In genomic region chr3:92825808-92826207, GRCm38 (mm10) we compare ENCODE assay signal across 27 mouse cellular contexts. TPM values are rescaled to one million over a fixed set of nuclear protein-coding genes. Genes with fewer than 3 reads are reported as not detected.
DNase-seq lines count a peak whose midpoint lies in the region; ATAC-seq and TF ChIP-seq lines count a peak whose summit lies in the region.
"Had no signal": no experiment of that assay in that cellular context is flagged by ENCODE, and none has a peak within 500 bp of the region (broad histone marks: within the 10 kb centered on the region; RNA-seq: fewer than 3 reads in every experiment).

No protein-coding gene starts in this region.

- no peak overlapping the region for H3K4me2 ChIP-seq in embryonic facial prominence, embryonic 14.5 days (ENCODE audit: low read depth, low read length)
- H3K4me2 ChIP-seq in lung, embryonic 14.5 days, result no peak overlapping the region
- H3K4me2 ChIP-seq: limb, embryonic 12.5 days; liver, embryonic 11.5 days; midbrain, embryonic 12.5 days had no signal

- no peaks in the 10 kb centered on the region for H3K36me3 ChIP-seq in embryonic facial prominence, embryonic 14.5 days (ENCODE audit: control insufficient read depth, insufficient read depth, low read length)
- no peaks in the 10 kb centered on the region for H3K36me3 ChIP-seq in embryonic facial prominence, embryonic 10.5 days (replicated peaks)
- H3K36me3 ChIP-seq in kidney, adult 2 months (ENCODE audit: control insufficient read depth, insufficient read depth, low read length), result no peaks in the 10 kb centered on the region
- H3K36me3 ChIP-seq in lung, embryonic 14.5 days (ENCODE audit: insufficient read depth), result no peaks in the 10 kb centered on the region
- H3K36me3 ChIP-seq: G1E; heart, embryonic 10.5 days; limb, embryonic 12.5 days; midbrain, embryonic 12.5 days had no signal

- H3K9ac ChIP-seq in embryonic facial prominence, embryonic 14.5 days (ENCODE audit: low read depth, low read length), result no peak overlapping the region
- H3K9ac ChIP-seq in lung, embryonic 14.5 days, result no peak overlapping the region
- H3K9ac ChIP-seq: limb, embryonic 12.5 days; liver, postnatal 0 days; midbrain, embryonic 12.5 days had no signal

- TF ChIP-seq CTCF in kidney, adult 2 months (conservative IDR thresholded peaks at IDR 0.05; ENCODE audit: insufficient read depth, insufficient read length, low read depth, low read length), result no peak
- peak; percentile 22; the same call in 1 of the 2 replicates for TF ChIP-seq CTCF in lung, embryonic 14.5 days (IDR thresholded peaks at IDR 0.05; ENCODE audit: low read depth)

- H3K9me3 ChIP-seq in embryonic facial prominence, embryonic 14.5 days (ENCODE audit: control insufficient read depth, low read length), result no peaks in the 10 kb centered on the region
- peaks cover 7% of the 10 kb centered on the region; the same call in 1 of the 2 replicates for H3K9me3 ChIP-seq in embryonic facial prominence, embryonic 10.5 days
- H3K9me3 ChIP-seq in lung, embryonic 14.5 days (ENCODE audit: low read depth, low read length), result no peaks in the 10 kb centered on the region
- H3K9me3 ChIP-seq: heart, embryonic 10.5 days; limb, embryonic 12.5 days; midbrain, embryonic 12.5 days had no signal

- 29% methylated on average over 1 of the region's 1 CpGs for WGBS in embryonic facial prominence, embryonic 14.5 days
- 42% methylated on average over 1 of the region's 1 CpGs for WGBS in embryonic facial prominence, embryonic 10.5 days
- WGBS in kidney, adult 2 months, result 32% methylated on average over 1 of the region's 1 CpGs
- WGBS in lung, embryonic 14.5 days, result 7% methylated on average over 1 of the region's 1 CpGs

- no peaks in the 10 kb centered on the region for H3K27me3 ChIP-seq in embryonic facial prominence, embryonic 14.5 days (replicated peaks; ENCODE audit: control insufficient read depth, insufficient read depth, low read length)
- no peaks in the 10 kb centered on the region for H3K27me3 ChIP-seq in embryonic facial prominence, embryonic 10.5 days (replicated peaks; ENCODE audit: low read depth, poor library complexity, severe bottlenecking)
- H3K27me3 ChIP-seq in kidney, adult 2 months (replicated peaks; ENCODE audit: control insufficient read depth, insufficient read depth, low read length), result no peaks in the 10 kb centered on the region
- no peaks in the 10 kb centered on the region for H3K27me3 ChIP-seq in lung, embryonic 14.5 days (ENCODE audit: insufficient read depth, low read length)
- H3K27me3 ChIP-seq: limb, embryonic 12.5 days; midbrain, embryonic 12.5 days had no signal

- peak; percentile 2 for DNase-seq in embryonic facial prominence, embryonic 14.5 days (ENCODE audit: low spot score)
- no peak for DNase-seq in embryonic facial prominence, embryonic 10.5 days (ENCODE audit: low spot score)
- peak; percentile 5 for DNase-seq in kidney, adult 2 months
- DNase-seq in kidney, adult 18-20 months, result no peak
- DNase-seq in lung, embryonic 14.5 days, result peak; percentile 1
- DNase-seq in lung, postnatal 36 days, result no peak
- no peak for DNase-seq in right cerebral cortex, postnatal 10 days (ENCODE audit: low spot score in 2 of 2)
- no peak for DNase-seq in MN1 (ENCODE audit: low spot score)
- DNase-seq: adrenal gland, postnatal 10 days; cerebellum, adult 8-10 months; cerebellum, postnatal 36 days; gastrocnemius, adult 2 months; kidney, adult 11 months; kidney, postnatal 36 days; layer of hippocampus, adult 9-11 months; liver, postnatal 0 days; lung, postnatal 10 days; right cerebral cortex, postnatal 14 days had no signal

- H3K4me3 ChIP-seq in embryonic facial prominence, embryonic 14.5 days (ENCODE audit: low read depth, low read length), result no peak overlapping the region
- no peak overlapping the region for H3K4me3 ChIP-seq in embryonic facial prominence, embryonic 10.5 days
- H3K4me3 ChIP-seq in kidney, adult 2 months (ENCODE audit: insufficient read depth, low read depth, low read length), result no peak overlapping the region
- H3K4me3 ChIP-seq in lung, embryonic 14.5 days (ENCODE audit: low read depth, low read length), result no peak overlapping the region
- H3K4me3 ChIP-seq: gastrocnemius, adult 2 months; heart, embryonic 10.5 days; limb, embryonic 12.5 days; midbrain, embryonic 12.5 days had no signal

- no peak for TF ChIP-seq POLR2A in kidney, adult 2 months (IDR thresholded peaks at IDR 0.05; ENCODE audit: low read depth, low read length)

- no peak overlapping the region for H3K27ac ChIP-seq in embryonic facial prominence, embryonic 14.5 days (replicated peaks; ENCODE audit: low read depth, low read length)
- H3K27ac ChIP-seq in embryonic facial prominence, embryonic 10.5 days (replicated peaks), result no peak overlapping the region
- no peak overlapping the region for H3K27ac ChIP-seq in kidney, adult 2 months (ENCODE audit: insufficient read depth, low read depth, low read length)
- no peak overlapping the region for H3K27ac ChIP-seq in lung, embryonic 14.5 days (ENCODE audit: low read depth)
- H3K27ac ChIP-seq: gastrocnemius, adult 2 months; heart, embryonic 10.5 days; limb, embryonic 12.5 days; midbrain, embryonic 12.5 days had no signal

- no peak for ATAC-seq in embryonic facial prominence, embryonic 14.5 days (ENCODE audit: low read depth)
- ATAC-seq in lung, embryonic 14.5 days (ENCODE audit: insufficient read depth), result no peak
- ATAC-seq: activated CD4-positive, CD25-positive, alpha-beta regulatory T cell, adult 4 months; hindbrain, embryonic 16.5 days; liver, postnatal 0 days had no signal

- no peaks in the 10 kb centered on the region for H3K4me1 ChIP-seq in embryonic facial prominence, embryonic 14.5 days (ENCODE audit: control insufficient read depth, insufficient read depth, low read length)
- no peaks in the 10 kb centered on the region for H3K4me1 ChIP-seq in embryonic facial prominence, embryonic 10.5 days
- no peaks in the 10 kb centered on the region for H3K4me1 ChIP-seq in kidney, adult 2 months (ENCODE audit: control insufficient read depth, insufficient read depth, low read length)
- H3K4me1 ChIP-seq in lung, embryonic 14.5 days (ENCODE audit: insufficient read depth), result no peaks in the 10 kb centered on the region
- H3K4me1 ChIP-seq: heart, embryonic 10.5 days; limb, embryonic 12.5 days; midbrain, embryonic 12.5 days had no signal

RNA-seq across cellular contexts. Expression of gene Kprp, which starts 1.2 kb away (rescaled TPM):
- 0.07 and 0.47 TPM in 2 replicates for polyA plus RNA-seq in embryonic facial prominence, embryonic 14.5 days (2014; fragmentation: Nextera tagmentation; extraction: Ambion mirVana)
- polyA plus RNA-seq in embryonic facial prominence, embryonic 10.5 days (2016; fragmentation: Nextera tagmentation; extraction: Ambion mirVana), result not detected in 2 replicates
- polyA plus RNA-seq in kidney, adult 2 months (2012; rRNA removed), result not detected in 2 replicates
- not detected in 2 replicates for polyA plus RNA-seq in lung, embryonic 14.5 days (2014; fragmentation: Nextera tagmentation; extraction: Ambion mirVana)
- polyA plus RNA-seq: activated CD4-positive, CD25-positive, alpha-beta regulatory T cell, adult 4 months; G1E; heart, embryonic 10.5 days; hindbrain, embryonic 16.5 days; limb, embryonic 12.5 days; liver, embryonic 11.5 days; liver, postnatal 0 days; midbrain, embryonic 12.5 days had no signal

RNA-seq across cellular contexts. Expression of gene Lce1k, which starts 18.1 kb away (rescaled TPM):
- polyA plus RNA-seq in embryonic facial prominence, embryonic 14.5 days (2014; fragmentation: Nextera tagmentation; extraction: Ambion mirVana), result not detected in 2 replicates
- polyA plus RNA-seq in embryonic facial prominence, embryonic 10.5 days (2016; fragmentation: Nextera tagmentation; extraction: Ambion mirVana), result not detected in 2 replicates
- not detected in 2 replicates for polyA plus RNA-seq in kidney, adult 2 months (2012; rRNA removed)
- polyA plus RNA-seq in lung, embryonic 14.5 days (2014; fragmentation: Nextera tagmentation; extraction: Ambion mirVana), result not detected in 2 replicates
- polyA plus RNA-seq: activated CD4-positive, CD25-positive, alpha-beta regulatory T cell, adult 4 months; G1E; heart, embryonic 10.5 days; heart, embryonic 16.5 days; hindbrain, embryonic 16.5 days; limb, embryonic 12.5 days; liver, embryonic 11.5 days; liver, postnatal 0 days; midbrain, embryonic 12.5 days; thymus, postnatal 0 days had no signal

RNA-seq across cellular contexts. Expression of gene Lce1l, which starts 25.3 kb away (rescaled TPM):
- not detected in 2 replicates for polyA plus RNA-seq in embryonic facial prominence, embryonic 14.5 days (2014; fragmentation: Nextera tagmentation; extraction: Ambion mirVana)
- not detected in 2 replicates for polyA plus RNA-seq in embryonic facial prominence, embryonic 10.5 days (2016; fragmentation: Nextera tagmentation; extraction: Ambion mirVana)
- polyA plus RNA-seq in kidney, adult 2 months (2012; rRNA removed), result not detected in 2 replicates
- not detected in 2 replicates for polyA plus RNA-seq in lung, embryonic 14.5 days (2014; fragmentation: Nextera tagmentation; extraction: Ambion mirVana)
- polyA plus RNA-seq: activated CD4-positive, CD25-positive, alpha-beta regulatory T cell, adult 4 months; G1E; heart, embryonic 10.5 days; heart, embryonic 16.5 days; hindbrain, embryonic 16.5 days; limb, embryonic 12.5 days; liver, embryonic 11.5 days; liver, postnatal 0 days; midbrain, embryonic 12.5 days; thymus, postnatal 0 days had no signal

RNA-seq across cellular contexts. Expression of gene Lce1j, which starts 35.5 kb away (rescaled TPM):
- polyA plus RNA-seq in embryonic facial prominence, embryonic 14.5 days (2014; fragmentation: Nextera tagmentation; extraction: Ambion mirVana), result not detected in 2 replicates
- polyA plus RNA-seq in embryonic facial prominence, embryonic 10.5 days (2016; fragmentation: Nextera tagmentation; extraction: Ambion mirVana), result not detected in 2 replicates
- polyA plus RNA-seq in kidney, adult 2 months (2012; rRNA removed), result not detected in 2 replicates
- not detected in 2 replicates for polyA plus RNA-seq in lung, embryonic 14.5 days (2014; fragmentation: Nextera tagmentation; extraction: Ambion mirVana)
- polyA plus RNA-seq: activated CD4-positive, CD25-positive, alpha-beta regulatory T cell, adult 4 months; G1E; heart, embryonic 10.5 days; heart, embryonic 16.5 days; hindbrain, embryonic 16.5 days; limb, embryonic 12.5 days; liver, embryonic 11.5 days; liver, postnatal 0 days; midbrain, embryonic 12.5 days had no signal

RNA-seq across cellular contexts. Expression of gene 2310050C09Rik, which starts 44.2 kb away (rescaled TPM):
- not detected in 2 replicates for polyA plus RNA-seq in embryonic facial prominence, embryonic 14.5 days (2014; fragmentation: Nextera tagmentation; extraction: Ambion mirVana)
- polyA plus RNA-seq in embryonic facial prominence, embryonic 10.5 days (2016; fragmentation: Nextera tagmentation; extraction: Ambion mirVana), result not detected in 2 replicates
- not detected in 2 replicates for polyA plus RNA-seq in kidney, adult 2 months (2012; rRNA removed)
- not detected in 2 replicates for polyA plus RNA-seq in lung, embryonic 14.5 days (2014; fragmentation: Nextera tagmentation; extraction: Ambion mirVana)
- polyA plus RNA-seq: activated CD4-positive, CD25-positive, alpha-beta regulatory T cell, adult 4 months; G1E; heart, embryonic 10.5 days; heart, embryonic 16.5 days; hindbrain, embryonic 16.5 days; limb, embryonic 12.5 days; liver, embryonic 11.5 days; liver, postnatal 0 days; midbrain, embryonic 12.5 days; thymus, postnatal 0 days had no signal

Comparison
In these comparisons a context has a peak if more than half of its experiments do, and no peak if none do; other contexts are left out.
1. DNase-seq: peak in embryonic facial prominence, embryonic 14.5 days (single experiment), kidney, adult 2 months (single experiment) and lung, embryonic 14.5 days (single experiment); none in embryonic facial prominence, embryonic 10.5 days (single experiment), kidney, adult 18-20 months (single experiment), lung, postnatal 36 days (single experiment), right cerebral cortex, postnatal 10 days (0 of 2) and MN1 (single experiment).